Comparison of ENCODE assay signal across 24 mouse cellular contexts in the genomic region with DNA sequence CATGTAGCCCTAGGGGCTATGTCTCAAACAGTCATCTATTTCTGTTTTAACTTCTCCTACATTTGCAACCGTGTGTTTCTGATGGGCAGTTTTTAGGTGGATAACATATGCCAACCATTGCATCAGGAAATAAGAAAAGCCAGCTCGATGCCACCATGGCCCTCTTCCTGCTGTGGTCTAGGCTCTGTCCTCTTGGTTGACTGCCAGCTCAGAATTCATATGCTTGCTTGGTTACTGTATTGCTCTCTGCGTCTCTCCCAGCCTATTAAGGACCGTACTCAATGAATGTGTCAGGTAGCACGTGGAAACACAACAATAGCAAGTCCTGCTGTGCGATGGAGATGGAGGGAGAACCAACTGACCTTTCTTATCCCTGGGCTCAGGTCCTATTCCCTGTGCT.
"Had no signal": no experiment of that assay in that cellular context is flagged by ENCODE, and none has a peak within 500 bp of the region (broad histone marks: within the 10 kb centered on the region; RNA-seq: fewer than 3 reads in every experiment).

No protein-coding gene starts in this region.

- H3K9ac ChIP-seq: heart, embryonic 13.5 days; heart, embryonic 15.5 days; hindbrain, embryonic 14.5 days; kidney, embryonic 15.5 days; limb, embryonic 13.5 days; limb, embryonic 15.5 days; liver, embryonic 12.5 days; liver, embryonic 14.5 days had no signal

- H3K27ac ChIP-seq: heart, adult 2 months; heart, embryonic 13.5 days; heart, embryonic 15.5 days; hindbrain, embryonic 14.5 days; kidney, embryonic 15.5 days; kidney, postnatal 0 days; limb, embryonic 13.5 days; limb, embryonic 15.5 days; liver, embryonic 12.5 days; liver, embryonic 14.5 days had no signal

- H3K4me2 ChIP-seq: heart, embryonic 11.5 days; heart, embryonic 13.5 days; heart, embryonic 15.5 days; hindbrain, embryonic 14.5 days; kidney, embryonic 15.5 days; limb, embryonic 13.5 days; limb, embryonic 15.5 days; liver, embryonic 12.5 days had no signal

- H3K4me1 ChIP-seq: heart, embryonic 13.5 days; heart, embryonic 15.5 days; limb, embryonic 15.5 days; liver, embryonic 12.5 days had no signal

- H3K4me3 ChIP-seq: heart, adult 2 months; heart, embryonic 13.5 days; heart, embryonic 15.5 days; kidney, embryonic 15.5 days; limb, embryonic 13.5 days; limb, embryonic 15.5 days; liver, embryonic 12.5 days had no signal

- DNase-seq: gastrocnemius, postnatal 14 days; gastrocnemius, postnatal 36 days; heart, adult 2 months; heart, postnatal 14 days; heart, postnatal 36 days; kidney, adult 11 months; kidney, adult 2 months; kidney, adult 9 months; kidney, postnatal 14 days; kidney, postnatal 36 days; layer of hippocampus, adult 9-11 months; layer of hippocampus, postnatal 36 days had no signal

- ATAC-seq: hindbrain, embryonic 16.5 days; intestine, embryonic 16.5 days; liver, embryonic 12.5 days had no signal

- H3K36me3 ChIP-seq: heart, embryonic 13.5 days; heart, embryonic 15.5 days; kidney, embryonic 15.5 days; limb, embryonic 13.5 days; limb, embryonic 15.5 days; liver, embryonic 12.5 days had no signal

- H3K9me3 ChIP-seq: heart, embryonic 13.5 days; heart, embryonic 15.5 days; kidney, embryonic 15.5 days; limb, embryonic 13.5 days; limb, embryonic 15.5 days; liver, embryonic 12.5 days had no signal

- H3K27me3 ChIP-seq: liver, embryonic 12.5 days had no signal
